Mouse (Mus musculus) layer of hippocampus, adult 11-12 months (tissue): Measurements from ENCODE around the gene Syn1.

Experiments
- DNase-seq: peaks from one replicate; pipeline ENCODE4 v3.0.0; 2022; ENCODE audit warnings: low spot score

The Syn1 gene

GRCm38 (mm10) chrX:20862105-20863065 lies 58.4 kb downstream of the Syn1 start:
- DNase-seq: no peak

GRCm38 (mm10) chrX:20861453-20862104 lies 59.2 kb downstream of the Syn1 start:
- no peak for DNase-seq

- DNase-seq: no peak
Observed at GRCm38 (mm10) chrX:20853794-20854193, 67.0 kb downstream of the Syn1 start.

DNA sequence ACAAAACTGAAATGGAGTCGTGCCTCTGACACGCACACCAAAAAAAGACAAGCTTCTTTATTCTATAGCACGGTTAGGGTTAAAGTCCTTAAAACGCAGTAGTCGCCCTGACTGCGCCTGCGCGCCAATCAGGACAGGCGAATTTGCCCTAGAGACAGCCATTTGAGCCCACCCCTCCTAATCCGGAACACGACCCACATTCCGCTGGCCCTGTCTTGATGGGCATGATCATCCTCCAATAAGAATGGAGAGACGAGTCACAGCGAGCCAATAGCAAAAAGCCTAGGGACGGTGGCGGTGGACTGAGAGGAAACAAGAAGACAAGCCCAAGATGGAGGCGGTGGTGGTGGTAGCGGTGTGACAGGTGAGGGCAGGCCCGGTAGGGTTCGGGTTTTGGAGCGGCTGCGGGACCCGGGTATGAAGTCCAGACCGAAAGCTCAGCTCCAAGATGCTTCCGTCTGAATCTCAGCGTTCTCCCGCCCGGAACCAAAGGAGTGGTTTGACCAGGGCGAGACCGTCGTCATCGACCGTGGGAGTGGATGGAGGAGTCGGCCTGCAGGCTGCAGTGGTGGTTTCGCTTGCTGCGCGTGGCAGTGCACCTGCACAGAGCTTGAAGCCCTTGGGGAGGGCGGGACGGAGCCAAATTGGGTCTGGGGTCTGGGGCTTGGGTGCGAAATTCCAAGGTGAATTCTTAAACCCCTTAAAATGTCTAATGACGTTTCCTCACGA lies 72.4 kb downstream of the Syn1 start:
- DNase-seq: peak; percentile 94

DNA sequence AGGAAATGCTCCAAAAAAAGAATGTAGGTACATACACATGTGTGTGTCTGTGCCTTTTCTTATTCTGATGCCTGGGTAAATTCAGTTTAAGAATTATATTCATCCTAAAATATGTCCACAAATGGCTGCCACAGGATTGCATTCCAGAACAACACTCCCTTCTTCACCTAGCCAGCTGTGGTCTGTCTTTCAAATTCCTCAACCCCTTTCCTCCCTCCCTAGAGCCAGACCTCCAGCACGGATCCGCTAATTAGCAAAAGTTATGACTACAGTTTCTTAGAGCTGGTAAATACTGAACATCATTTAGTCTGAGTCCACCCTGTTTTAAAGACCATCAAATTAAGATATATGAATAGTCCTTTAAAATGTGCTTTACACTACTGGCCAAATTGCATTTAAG lies 73.0 kb downstream of the Syn1 start:
- no peak for DNase-seq

DNA sequence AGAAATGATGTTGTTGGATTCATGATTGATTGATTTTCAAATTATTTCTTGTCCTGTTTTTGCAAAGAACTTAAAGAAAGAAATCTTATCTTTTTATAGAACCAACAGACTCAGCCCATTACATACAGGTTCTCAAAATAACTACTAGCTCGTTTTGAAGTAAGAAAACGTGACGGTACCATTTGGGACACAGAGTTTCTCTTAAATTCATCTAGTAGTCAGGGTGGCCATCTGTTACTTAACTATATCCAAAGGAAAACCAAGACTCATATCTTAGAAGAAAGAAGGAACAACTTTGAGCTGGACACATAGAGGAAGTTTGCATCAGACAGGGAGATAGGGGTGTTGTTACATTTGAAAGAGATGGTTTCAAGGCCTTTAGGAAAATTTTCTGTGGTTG lies 73.6 kb downstream of the Syn1 start:
- no peak for DNase-seq

DNA sequence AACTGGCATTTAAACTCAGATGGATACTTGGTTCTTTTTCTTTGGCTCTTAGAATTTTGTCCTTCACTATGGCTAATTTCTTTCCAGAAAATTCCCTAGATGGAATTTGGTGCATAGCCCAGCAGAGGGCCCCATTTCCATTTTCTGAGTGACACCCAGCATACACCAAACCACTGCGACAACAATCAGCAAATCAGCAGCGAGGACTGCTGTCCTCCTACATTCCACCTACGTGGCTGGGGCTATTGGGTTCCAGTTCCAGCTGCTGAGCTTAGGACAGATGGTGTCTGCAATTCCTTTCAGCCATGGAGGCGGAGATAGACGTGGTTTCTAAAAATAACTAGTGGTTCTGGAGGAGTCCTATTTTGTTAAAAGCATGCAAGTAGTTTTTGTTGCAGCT lies 91.9 kb downstream of the Syn1 start:
- peak; percentile 71 for DNase-seq

GRCm38 (mm10) chrX:20819708-20820426 lies 100.9 kb downstream of the Syn1 start:
- peak; percentile 53 for DNase-seq

DNA sequence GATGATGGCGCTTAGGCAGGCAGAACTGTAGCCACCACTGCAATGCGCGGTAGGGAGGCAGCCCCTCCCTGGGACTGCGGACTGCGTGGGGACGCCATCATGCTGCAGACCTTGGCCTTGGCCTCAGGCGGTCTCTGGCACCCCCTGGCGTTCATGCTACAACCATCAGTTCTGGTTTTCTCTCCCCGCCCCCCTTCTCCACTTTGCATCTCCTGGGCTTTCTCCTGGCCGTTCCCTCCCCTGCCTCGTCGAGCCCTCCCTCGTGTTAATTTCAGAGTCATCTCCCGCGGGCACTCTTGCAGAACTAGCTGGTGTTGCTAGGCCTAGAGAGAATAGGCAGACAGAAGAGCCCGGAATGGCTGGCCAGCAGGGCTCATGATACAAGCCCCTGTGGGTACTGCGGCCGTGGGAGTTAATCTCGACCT lies 101.6 kb downstream of the Syn1 start:
- peak; percentile 78 for DNase-seq

GRCm38 (mm10) chrX:20816974-20817373 lies 103.8 kb downstream of the Syn1 start:
- DNase-seq: peak; percentile 2
